Mouse (Mus musculus) layer of hippocampus, adult 18-20 months (tissue): ENCODE measurements at regions not wholly inside any gene's neighbourhood (a gene's known extent, or its start where the extent isn't known, plus 50 kb on each side); places are given as distances from the start of the nearest gene placed in this dataset.
"Not testable (repeated sequence)": the region's sequence is repeated elsewhere in the genome, so short reads cannot be mapped to it uniquely, and the experiment has no call there.

Experiments
- DNase-seq, 2 experiments: peaks; one replicate each; pipeline ENCODE4 v3.0.0; 2022; ENCODE audit warnings: low spot score in 2 of 2

GRCm38 (mm10) chr11:113172497-113173140 lies 390.6 kb downstream of the Sox9 start:
- DNase-seq = peak in 1 of 2 experiments; percentile 81

- DNase-seq = not testable (repeated sequence)
Measured at GRCm38 (mm10) chr11:113173317-113173716, 391.3 kb downstream of the Sox9 start.

GRCm38 (mm10) chr11:113174011-113174507 lies 392.0 kb downstream of the Sox9 start:
- DNase-seq = no peak

- no peak for DNase-seq
Measured at GRCm38 (mm10) chr11:113175323-113175722, 393.3 kb downstream of the Sox9 start.

- DNase-seq = peak in 1 of 2 experiments; percentile 63
Measured at GRCm38 (mm10) chr11:113176183-113176582, 394.2 kb downstream of the Sox9 start.

GRCm38 (mm10) chr11:113178375-113178774 lies 396.4 kb downstream of the Sox9 start:
- no peak for DNase-seq

- no peak for DNase-seq
Measured at GRCm38 (mm10) chr11:113180008-113180407, 398.0 kb downstream of the Sox9 start.

- DNase-seq = no peak
Measured at GRCm38 (mm10) chr11:113182083-113182861, 400.2 kb downstream of the Sox9 start.

- DNase-seq = no peak
Measured at GRCm38 (mm10) chr11:113183556-113183955, 401.5 kb downstream of the Sox9 start.

- DNase-seq = no peak
Measured at GRCm38 (mm10) chr11:113184095-113184494, 402.1 kb downstream of the Sox9 start.

GRCm38 (mm10) chr11:113187407-113187806 lies 405.4 kb downstream of the Sox9 start:
- no peak for DNase-seq

GRCm38 (mm10) chr11:113188263-113188920 lies 406.4 kb downstream of the Sox9 start:
- DNase-seq = peak in 1 of 2 experiments; percentile 71

GRCm38 (mm10) chr11:113190006-113190405 lies 408.0 kb downstream of the Sox9 start:
- DNase-seq = no peak

GRCm38 (mm10) chr11:113190520-113190919 lies 408.5 kb downstream of the Sox9 start:
- no peak for DNase-seq

- DNase-seq = no peak
Measured at GRCm38 (mm10) chr11:113191006-113191405, 409.0 kb downstream of the Sox9 start.

GRCm38 (mm10) chr11:113192086-113192856 lies 410.2 kb downstream of the Sox9 start:
- DNase-seq = peak in 1 of 2 experiments; percentile 61

GRCm38 (mm10) chr11:113194144-113194827 lies 412.3 kb downstream of the Sox9 start:
- DNase-seq = no peak
